Mouse (Mus musculus): ENCODE data around the gene Ankrd2.

The Ankrd2 gene

GRCm38 (mm10) chr19:42016251-42016650 is 19.5 kb upstream of the Ankrd2 start:
- no peak for DNase-seq

- DNase-seq, result no peak
These were observed 19.0 kb upstream of the Ankrd2 start for GRCm38 (mm10) chr19:42016840-42017239.

- no peak for DNase-seq
These were observed 18.2 kb upstream of the Ankrd2 start for GRCm38 (mm10) chr19:42017399-42018247.

GRCm38 (mm10) chr19:42019011-42019522 is 16.7 kb upstream of the Ankrd2 start:
- peak in 1 of 2 experiments; percentile 47 for DNase-seq

- no peak for DNase-seq
These were observed 13.9 kb upstream of the Ankrd2 start for GRCm38 (mm10) chr19:42021681-42022541.

- DNase-seq, result no peak
These were observed 13.3 kb upstream of the Ankrd2 start for GRCm38 (mm10) chr19:42022542-42022848.

- peak; percentile 35 to 45 for DNase-seq
These were observed 9.6 kb upstream of the Ankrd2 start for GRCm38 (mm10) chr19:42026158-42026557.

GRCm38 (mm10) chr19:42031112-42031511 is 4.7 kb upstream of the Ankrd2 start:
- no peak for DNase-seq

GRCm38 (mm10) chr19:42033611-42034010 is 2.2 kb upstream of the Ankrd2 start:
- no peak for DNase-seq

- no peak for DNase-seq
These were observed 1.5 kb upstream of the Ankrd2 start for GRCm38 (mm10) chr19:42034146-42034775.

- DNase-seq, result no peak
These were observed 832 bp upstream of the Ankrd2 start for GRCm38 (mm10) chr19:42034881-42035455.

- DNase-seq, result no peak
These were observed 557 bp downstream of the Ankrd2 start for GRCm38 (mm10) chr19:42036357-42036756.

- no peak for DNase-seq
These were observed 1.4 kb downstream of the Ankrd2 start for GRCm38 (mm10) chr19:42037167-42037702.

GRCm38 (mm10) chr19:42038310-42038709 is 2.5 kb downstream of the Ankrd2 start:
- DNase-seq, result no peak

GRCm38 (mm10) chr19:42043988-42044387 is 8.2 kb downstream of the Ankrd2 start:
- no peak for DNase-seq

GRCm38 (mm10) chr19:42045269-42046102 is 9.7 kb downstream of the Ankrd2 start, which contains the start of gene Hoga1:
Gene Hoga1 (plus strand): TSS chr19:42045610.
- peak; percentile 21 to 33 for DNase-seq

GRCm38 (mm10) chr19:42050251-42050650 is 14.5 kb downstream of the Ankrd2 start:
- DNase-seq, result no peak

- no peak for DNase-seq
These were observed 15.6 kb downstream of the Ankrd2 start for GRCm38 (mm10) chr19:42051351-42051750.

GRCm38 (mm10) chr19:42051948-42052347 is 16.1 kb downstream of the Ankrd2 start, which contains the start of gene 4933411K16Rik:
Gene 4933411K16Rik (plus strand): TSS chr19:42052248.
- DNase-seq, result no peak

- DNase-seq, result no peak
These were observed 18.5 kb downstream of the Ankrd2 start for GRCm38 (mm10) chr19:42054255-42054654.

- DNase-seq, result no peak
These were observed 20.1 kb downstream of the Ankrd2 start for GRCm38 (mm10) chr19:42055881-42056280.
